Mouse (Mus musculus): Measurements from ENCODE around the gene Lrrc4c. TPM values are rescaled to one million over a fixed set of nuclear protein-coding genes. Genes with fewer than 3 reads are reported as not detected.

Lrrc4c gene
- total and polyA plus RNA-seq, 3 experiments = not detected

- Histone ChIP-seq H3K36me3 (replicated peaks in 1 of 2; ENCODE audit: control insufficient read depth in 1 of 2, insufficient read depth in 1 of 2, low read length in 1 of 2) (no peaks in the 10 kb centered on the region), H3K79me2 (replicated peaks; ENCODE audit: control insufficient read depth, extremely low read depth, insufficient read depth, poor library complexity, severe bottlenecking) (no peaks in the 10 kb centered on the region), H3K9me3 (replicated peaks; ENCODE audit: low read length) (peaks cover 22% of the 10 kb centered on the region), H3K4me2 (ENCODE audit: insufficient read depth, low read depth, poor library complexity, severe bottlenecking) (no peak overlapping the region), H3K4me1 (ENCODE audit: control insufficient read depth in 1 of 2, insufficient read depth in 2 of 2) (no peaks in the 10 kb centered on the region), H3K27ac (ENCODE audit: insufficient read depth, low read depth) (no peak overlapping the region), H3K9ac (ENCODE audit: insufficient read depth, low read depth) (no peak overlapping the region), H3K4me3 (replicated peaks in 1 of 3; ENCODE audit: low read depth in 2 of 3, low read length in 2 of 3, poor library complexity in 1 of 3) (no peak overlapping the region), H3K27me3 (replicated peaks) (no peaks in the 10 kb centered on the region)
- dilution Hi-C loops (cut with MboI; ENCODE audit: extremely low pct_ligation_motif_present, extremely low pct_unique_long_range_greater_than_20kb, low sequenced_read_pairs) (no loop called here), in situ Hi-C loops (cut with MboI; ENCODE audit: low pct_ligation_motif_present, low pct_unique_long_range_greater_than_20kb, low sequenced_read_pairs) (no loop called here)
- TF ChIP-seq ZMIZ1 (IDR thresholded peaks at IDR 0.05; ENCODE audit: low read depth, low read length) (no peak), TBP (conservative IDR thresholded peaks at IDR 0.05; ENCODE audit: low read depth, low read length) (no peak), EP300 (IDR thresholded peaks at IDR 0.05; ENCODE audit: low read length) (no peak), CHD1 (IDR thresholded peaks at IDR 0.05; ENCODE audit: low read depth, low read length) (no peak), TCF12 (IDR thresholded peaks at IDR 0.05; ENCODE audit: low read depth, low read length) (no peak), KAT2A (IDR thresholded peaks at IDR 0.05; ENCODE audit: insufficient replicate concordance, low read length) (no peak), PAX5 (IDR thresholded peaks at IDR 0.05; ENCODE audit: low read length) (no peak), POLR2A (IDR thresholded peaks at IDR 0.05; ENCODE audit: low read depth, low read length) (no peak), ETS1 (conservative IDR thresholded peaks at IDR 0.05; ENCODE audit: low read depth, low read length) (no peak), IRF4 (IDR thresholded peaks at IDR 0.05; ENCODE audit: low read depth, low read length) (no peak), CHD2 (IDR thresholded peaks at IDR 0.05; ENCODE audit: low read length) (no peak), ZKSCAN1 (IDR thresholded peaks at IDR 0.05; ENCODE audit: borderline replicate concordance, low read depth, low read length) (no peak), BHLHE40 (IDR thresholded peaks at IDR 0.05; ENCODE audit: low read depth, low read length) (no peak), SMC3 (IDR thresholded peaks at IDR 0.05; ENCODE audit: low read depth, low read length) (no peak), NELFE (IDR thresholded peaks at IDR 0.05; ENCODE audit: low read depth, low read length) (no peak), MXI1 (IDR thresholded peaks at IDR 0.05; ENCODE audit: low read depth, low read length) (no peak), RCOR1 (conservative IDR thresholded peaks at IDR 0.05; ENCODE audit: low read depth, low read length) (no peak), MYC (IDR thresholded peaks at IDR 0.05; ENCODE audit: low read depth, low read length) (no peak)
- DNase-seq (ENCODE audit: extremely low read depth) = no peak
These were observed 1167.0 kb downstream of the Lrrc4c start for GRCm38 (mm10) chr2:97484990-97485389.

GRCm38 (mm10) chr2:97485609-97486008 is 1167.6 kb downstream of the Lrrc4c start:
- no peak for DNase-seq (ENCODE audit: extremely low read depth)
- H3K4me1 ChIP-seq (ENCODE audit: control insufficient read depth in 1 of 2, insufficient read depth in 2 of 2) = no peaks in the 10 kb centered on the region
- H3K9ac ChIP-seq (ENCODE audit: insufficient read depth, low read depth) = no peak overlapping the region
- in situ Hi-C loops (cut with MboI; ENCODE audit: low pct_ligation_motif_present, low pct_unique_long_range_greater_than_20kb, low sequenced_read_pairs) (no loop called here), dilution Hi-C loops (cut with MboI; ENCODE audit: extremely low pct_ligation_motif_present, extremely low pct_unique_long_range_greater_than_20kb, low sequenced_read_pairs) (no loop called here)
- no peaks in the 10 kb centered on the region for H3K27me3 ChIP-seq (replicated peaks)
- peaks cover 24% of the 10 kb centered on the region for H3K9me3 ChIP-seq (replicated peaks; ENCODE audit: low read length)
- H3K4me2 ChIP-seq (ENCODE audit: insufficient read depth, low read depth, poor library complexity, severe bottlenecking) = no peak overlapping the region
- no peak overlapping the region for H3K27ac ChIP-seq (ENCODE audit: insufficient read depth, low read depth)
- no peaks in the 10 kb centered on the region for H3K36me3 ChIP-seq (replicated peaks in 1 of 2; ENCODE audit: control insufficient read depth in 1 of 2, insufficient read depth in 1 of 2, low read length in 1 of 2)
- H3K4me3 ChIP-seq (replicated peaks in 1 of 3; ENCODE audit: low read depth in 2 of 3, low read length in 2 of 3, poor library complexity in 1 of 3) = no peak overlapping the region
- H3K79me2 ChIP-seq (replicated peaks; ENCODE audit: control insufficient read depth, extremely low read depth, insufficient read depth, poor library complexity, severe bottlenecking) = no peaks in the 10 kb centered on the region
- TF ChIP-seq ELF1 (IDR thresholded peaks at IDR 0.05; ENCODE audit: low read depth, low read length) (no peak), POLR2AphosphoS2 (IDR thresholded peaks at IDR 0.05; ENCODE audit: low read depth, low read length) (no peak), ZNF384 (IDR thresholded peaks at IDR 0.05; ENCODE audit: low read depth, low read length) (no peak)

Measured in CH12.LX (cell line).